Mouse (Mus musculus) CH12.LX (cell line): ENCODE measurements at regions not wholly inside any gene's neighbourhood (a gene's known extent, or its start where the extent isn't known, plus 50 kb on each side); places are given as distances from the start of the nearest gene placed in this dataset.

ENCODE experiments used
- DNase-seq: peaks from one replicate; pipeline ENCODE4 v3.0.0-alpha.2; 2013; ENCODE audit errors: extremely low read depth
- H3K27ac ChIP-seq: 2 replicates; pipeline ENCODE4 v1.5.1; 2012; ENCODE audit warnings: low read depth, mild to moderate bottlenecking, control low read depth, moderate library complexity; ENCODE audit not compliant: insufficient read depth
- H3K27me3 ChIP-seq: replicated peaks from 2 replicates; pipeline ENCODE3; 2012; ENCODE audit warnings: inconsistent platforms
- H3K36me3 ChIP-seq, 2 experiments: replicated peaks in 1 of 2; 2 replicates each; pipeline versions ENCODE3 to v1.6.1; 2012; ENCODE audit warnings: inconsistent platforms in 1 of 2, low read length in 1 of 2, mild to moderate bottlenecking in 1 of 2, mixed read lengths in 1 of 2, moderate library complexity in 1 of 2; ENCODE audit not compliant: control insufficient read depth in 1 of 2, insufficient read depth in 1 of 2
- H3K4me1 ChIP-seq, 2 experiments: 2 replicates each; pipeline ENCODE4 v1.6.1; 2012; ENCODE audit warnings: inconsistent platforms in 1 of 2, moderate library complexity in 1 of 2; ENCODE audit not compliant: insufficient read depth in 2 of 2, control insufficient read depth in 1 of 2
- H3K4me2 ChIP-seq: 2 replicates; pipeline ENCODE4 v1.6.1; 2012; ENCODE audit warnings: low read depth, mild to moderate bottlenecking, control low read depth; ENCODE audit not compliant: poor library complexity, insufficient read depth, severe bottlenecking
- H3K4me3 ChIP-seq, 3 experiments: fragments of 150-350 bp in 1 of 3; sonication (generic) in 1 of 3; replicated peaks in 1 of 3; 2 replicates each; pipeline versions ENCODE3 to v1.5.1; 2011 to 2012; ENCODE audit warnings: low read depth in 2 of 3, low read length in 2 of 3, mild to moderate bottlenecking in 2 of 3, moderate library complexity in 2 of 3, control low read depth in 1 of 3, improper control_type of control experiment in 1 of 3, inconsistent platforms in 1 of 3, mixed read lengths in 1 of 3; ENCODE audit not compliant: poor library complexity in 1 of 3
- H3K79me2 ChIP-seq: replicated peaks from 2 replicates; pipeline ENCODE4 v1.6.1; 2012; ENCODE audit warnings: mild to moderate bottlenecking, moderate library complexity; ENCODE audit not compliant: control insufficient read depth, poor library complexity, insufficient read depth, severe bottlenecking; ENCODE audit errors: extremely low read depth
- H3K9ac ChIP-seq: 2 replicates; pipeline ENCODE4 v1.6.1; 2012; ENCODE audit warnings: low read depth, mild to moderate bottlenecking, control low read depth, moderate library complexity; ENCODE audit not compliant: insufficient read depth
- H3K9me3 ChIP-seq: replicated peaks from 2 replicates; pipeline ENCODE3; 2012; ENCODE audit warnings: low read length, inconsistent platforms, mixed read lengths
- BHLHE40 ChIP-seq: IDR thresholded peaks from 2 replicates; pipeline ENCODE4 v1.6.1; 2011; ENCODE audit warnings: mild to moderate bottlenecking, low read depth, low read length, improper control_type of control experiment
- CTCF ChIP-seq, 2 experiments: IDR thresholded peaks in 1 of 2; conservative IDR thresholded peaks in 1 of 2; 2 replicates each; pipeline ENCODE4 v1.5.1; 2011 to 2012; ENCODE audit warnings: low read depth in 2 of 2, low read length in 2 of 2, improper control_type of control experiment in 1 of 2, inconsistent platforms in 1 of 2, mild to moderate bottlenecking in 1 of 2, moderate library complexity in 1 of 2
- EP300 ChIP-seq: IDR thresholded peaks from 2 replicates; pipeline ENCODE4 v1.6.1; 2011; ENCODE audit warnings: low read length, improper control_type of control experiment
- ETS1 ChIP-seq: conservative IDR thresholded peaks from 2 replicates; pipeline ENCODE4 v1.6.1; 2012; ENCODE audit warnings: low read depth, mild to moderate bottlenecking, inconsistent platforms, low read length, improper control_type of control experiment, moderate library complexity
- HCFC1 ChIP-seq: IDR thresholded peaks from 2 replicates; pipeline ENCODE4 v1.6.1; 2012; ENCODE audit warnings: low read depth, mild to moderate bottlenecking, inconsistent platforms, low read length, improper control_type of control experiment
- JUN ChIP-seq: IDR thresholded peaks from 2 replicates; pipeline ENCODE4 v1.6.1; 2011; ENCODE audit warnings: low read depth, mild to moderate bottlenecking, low read length, improper control_type of control experiment, moderate library complexity; ENCODE audit not compliant: insufficient read depth
- JUND ChIP-seq: conservative IDR thresholded peaks from 2 replicates; pipeline ENCODE4 v1.6.1; 2011; ENCODE audit warnings: low read depth, low read length, improper control_type of control experiment
- MEF2A ChIP-seq: IDR thresholded peaks from 2 replicates; pipeline ENCODE4 v1.6.1; 2014; ENCODE audit warnings: low read depth, mild to moderate bottlenecking, inconsistent platforms, low read length, improper control_type of control experiment, borderline replicate concordance
- NELFE ChIP-seq: IDR thresholded peaks from 2 replicates; pipeline ENCODE4 v1.6.1; 2011; ENCODE audit warnings: low read depth, low read length, improper control_type of control experiment
- NRF1 ChIP-seq: IDR thresholded peaks from 2 replicates; pipeline ENCODE4 v1.6.1; 2014; ENCODE audit warnings: low read depth, mild to moderate bottlenecking, inconsistent platforms, low read length, improper control_type of control experiment, moderate library complexity
- POLR2A ChIP-seq: IDR thresholded peaks from 2 replicates; pipeline ENCODE4 v1.6.1; 2011; ENCODE audit warnings: low read depth, mild to moderate bottlenecking, improper control_type of control experiment, low read length
- RAD21 ChIP-seq: IDR thresholded peaks from 2 replicates; pipeline ENCODE4 v1.6.1; 2011; ENCODE audit warnings: low read depth, mild to moderate bottlenecking, low read length, improper control_type of control experiment, moderate library complexity
- USF1 ChIP-seq: IDR thresholded peaks from 2 replicates; pipeline ENCODE4 v1.6.1; 2014; ENCODE audit warnings: low read depth, mild to moderate bottlenecking, inconsistent platforms, low read length, improper control_type of control experiment
- ZNF384 ChIP-seq: IDR thresholded peaks from 2 replicates; pipeline ENCODE4 v1.6.1; 2012; ENCODE audit warnings: low read depth, low read length, improper control_type of control experiment, inconsistent platforms
- dilution Hi-C: fragments of 300-500 bp; cut with MboI; formaldehyde crosslinking; loops from 2 replicates; pipeline ENCODE4 v1.14.3; 2020; ENCODE audit warnings: low sequenced_read_pairs; ENCODE audit not compliant: extremely low pct_unique_long_range_greater_than_20kb, extremely low pct_ligation_motif_present
- in situ Hi-C: fragments of 300-500 bp; cut with MboI; formaldehyde crosslinking; loops from 3 replicates; pipeline ENCODE4 v1.14.3; 2019; ENCODE audit warnings: low sequenced_read_pairs, low pct_ligation_motif_present, low pct_unique_long_range_greater_than_20kb, mixed read lengths

DNA sequence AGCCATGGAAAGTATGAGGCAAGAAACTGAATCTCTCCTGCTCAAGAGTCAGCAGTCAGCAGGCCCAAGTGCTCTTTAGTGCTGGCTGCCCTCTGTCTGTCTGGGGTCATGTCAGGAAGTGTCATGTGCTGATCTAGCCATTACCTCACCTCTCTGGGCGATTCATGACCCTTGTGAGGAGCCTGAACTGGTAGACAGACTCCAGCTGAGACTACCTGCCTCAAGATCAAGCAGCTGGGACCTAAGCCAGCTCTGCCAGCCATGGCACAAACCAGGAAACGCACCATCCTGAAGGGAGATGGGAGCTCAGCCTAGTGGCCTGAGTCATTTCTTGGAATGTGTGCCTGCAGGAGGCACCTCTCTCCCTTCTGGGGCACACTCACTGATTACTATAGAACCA, 221.2 kb upstream of the Sesn3 start:
- Histone ChIP-seq H3K36me3 (no peaks in the 10 kb centered on the region), H3K4me3 (no peak overlapping the region), H3K9me3 (no peaks in the 10 kb centered on the region), H3K4me1 (peaks cover 2 to 30% of the 10 kb centered on the region in 2 experiments; a peak in 3 of 4 replicates), H3K79me2 (no peaks in the 10 kb centered on the region), H3K27ac (no peak overlapping the region), H3K9ac (no peak overlapping the region), H3K27me3 (no peaks in the 10 kb centered on the region), H3K4me2 (no peak overlapping the region)
- in situ Hi-C loops (no loop called here), dilution Hi-C loops (no loop called here)
- DNase-seq: no peak
- TF ChIP-seq ETS1 (0 out of 2 replicates have a peak, but pooled peaks have one; percentile 31), POLR2A (no peak)

DNA sequence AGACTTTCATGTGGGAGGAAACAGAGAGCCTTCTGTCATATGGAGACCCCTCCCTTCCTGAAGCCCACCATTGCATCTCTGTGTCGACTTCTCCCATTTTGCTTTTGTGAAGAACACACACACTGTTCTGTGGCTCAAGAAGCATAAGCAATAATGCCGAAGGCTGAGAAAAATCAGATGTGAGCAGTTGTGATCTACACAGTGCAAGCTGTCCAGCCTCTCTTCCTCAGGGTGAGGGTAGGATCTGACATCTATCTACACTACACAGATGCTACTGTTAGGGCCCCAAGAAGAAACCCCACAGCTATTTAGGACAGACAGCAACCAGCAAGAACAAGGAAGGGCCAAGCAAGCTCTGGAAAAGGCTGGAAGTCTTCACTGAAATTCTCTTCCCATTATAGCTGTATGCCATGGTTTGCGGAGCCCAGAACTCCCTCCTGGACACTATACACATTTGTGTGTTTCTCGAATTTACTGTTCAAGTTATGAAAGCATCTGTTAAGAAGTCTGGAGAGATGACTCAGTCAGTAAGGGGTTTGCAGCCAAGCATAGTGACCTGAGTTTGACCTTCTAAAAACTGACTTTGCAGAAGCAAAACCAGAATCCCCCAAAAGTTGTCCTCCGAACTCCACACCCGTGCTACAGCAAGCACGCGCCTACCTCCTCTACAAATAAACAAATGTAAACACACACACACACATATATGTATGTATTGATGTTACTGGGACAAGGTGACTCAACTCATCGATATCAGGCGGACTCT, 218.3 kb upstream of the Sesn3 start:
- Histone ChIP-seq H3K4me2 (no peak overlapping the region), H3K9me3 (no peaks in the 10 kb centered on the region), H3K4me1 (peaks cover 5 to 50% of the 10 kb centered on the region in 2 experiments; a peak in 3 of 4 replicates), H3K27me3 (no peaks in the 10 kb centered on the region), H3K4me3 (no peak overlapping the region), H3K79me2 (no peaks in the 10 kb centered on the region), H3K9ac (no peak overlapping the region), H3K36me3 (no peaks in the 10 kb centered on the region), H3K27ac (no peak overlapping the region)
- DNase-seq: no peak
- TF ChIP-seq EP300 (peak; percentile 47; the same call in 1 of the 2 replicates), ZNF384 (no peak), BHLHE40 (peak; percentile 40; the same call in 1 of the 2 replicates), NELFE (no peak)
- in situ Hi-C loops (no loop called here), dilution Hi-C loops (no loop called here)

- Histone ChIP-seq H3K27me3 (no peaks in the 10 kb centered on the region), H3K36me3 (no peaks in the 10 kb centered on the region), H3K9ac (no peak overlapping the region), H3K4me1 (peaks cover 5 to 55% of the 10 kb centered on the region in 2 experiments; a peak in 3 of 4 replicates), H3K79me2 (no peaks in the 10 kb centered on the region), H3K4me3 (no peak overlapping the region), H3K4me2 (no peak overlapping the region; the same call in 1 of the 2 replicates), H3K9me3 (no peaks in the 10 kb centered on the region), H3K27ac (no peak overlapping the region)
- dilution Hi-C loops: no loop called here
- TF ChIP-seq POLR2A (no peak), NELFE (no peak), ZNF384 (peak; percentile 94), RAD21 (no peak), EP300 (no peak), ETS1 (peak; percentile 81), NRF1 (no peak), HCFC1 (no peak), JUND (no peak), MEF2A (no peak), JUN (no peak), USF1 (no peak), CTCF (conservative IDR thresholded peaks at IDR 0.05 in 1 of 2, IDR thresholded peaks at IDR 0.05 in 1 of 2; ENCODE audit: low read depth in 2 of 2, low read length in 2 of 2) (no peak)
- in situ Hi-C loops: no loop called here
- peak; percentile 46 for DNase-seq
Observed at GRCm38 (mm10) chr9:14058592-14059227, 216.2 kb upstream of the Sesn3 start.
